Mouse (Mus musculus) MEL (cell line): ENCODE data around the gene Plekhg3.

Source experiments
- MAZ ChIP-seq: IDR thresholded peaks from 2 replicates; pipeline ENCODE4 v1.6.1; 2012; ENCODE audit warnings: low read depth, mild to moderate bottlenecking, inconsistent platforms, low read length, improper control_type of control experiment
- NELFE ChIP-seq: IDR thresholded peaks from 2 replicates; pipeline ENCODE4 v1.6.1; 2011; ENCODE audit warnings: low read depth, low read length, improper control_type of control experiment
- POLR2A ChIP-seq, 2 experiments: IDR thresholded peaks; 2 replicates each; pipeline ENCODE4 v1.6.1; 2011 to 2012; ENCODE audit warnings: low read length in 2 of 2, mild to moderate bottlenecking in 2 of 2, control low read depth in 1 of 2, improper control_type of control experiment in 1 of 2, low read depth in 1 of 2, moderate library complexity in 1 of 2; ENCODE audit not compliant: control insufficient read depth in 1 of 2, insufficient read depth in 1 of 2, poor library complexity in 1 of 2
- RAD21 ChIP-seq: IDR thresholded peaks from 2 replicates; pipeline ENCODE4 v1.6.1; 2011; ENCODE audit warnings: mild to moderate bottlenecking, low read depth, low read length, improper control_type of control experiment

GRCm38 (mm10) chr12:76589531-76589930, 58.8 kb downstream of the Plekhg3 start:
- no peak for TF ChIP-seq POLR2A (IDR thresholded peaks at IDR 0.05; ENCODE audit: control insufficient read depth in 1 of 2, insufficient read depth in 1 of 2, low read depth in 1 of 2, low read length in 2 of 2, poor library complexity in 1 of 2)
- no peak for TF ChIP-seq NELFE
- TF ChIP-seq MAZ: no peak
- TF ChIP-seq RAD21: no peak
